Mouse (Mus musculus) limb, embryonic 12.5 days (tissue): ENCODE results near the gene Podxl2. TPM values are rescaled to one million over a fixed set of nuclear protein-coding genes. Genes with fewer than 3 reads are reported as not detected.

ENCODE experiments used
- polyA plus RNA-seq: library from polyadenylated mRNA; unstranded; fragments of >200 nt; fragmentation: Nextera tagmentation; extraction: Ambion mirVana; gene quantifications from 2 replicates; pipeline ENCODE4 v1.2.1, GENCODE M21; 2016

The Podxl2 gene
- polyA plus RNA-seq, 1 experiment from 2014 or later = 93.5 TPM

Other genes starting within 250 kb of the Podxl2 start
- 0.31 TPM in 1 of 2 replicates, not detected in the other for gene Kbtbd12, start 237.1 kb downstream of the Podxl2 start, polyA plus RNA-seq
- gene Mgll, start 150.6 kb downstream of the Podxl2 start, polyA plus RNA-seq = 8.0 and 9.4 TPM in 2 replicates
- gene Abtb1, start 33.1 kb downstream of the Podxl2 start, polyA plus RNA-seq = 24.6 and 26.7 TPM in 2 replicates
- 207 and 208 TPM in 2 replicates for gene Mcm2, start 23.7 kb upstream of the Podxl2 start, polyA plus RNA-seq
- 75.5 and 76.2 TPM in 2 replicates for gene Tpra1, start 27.2 kb upstream of the Podxl2 start, polyA plus RNA-seq